Mouse (Mus musculus): ENCODE data around the gene Pin1rt1.

Gene Pin1rt1

DNA sequence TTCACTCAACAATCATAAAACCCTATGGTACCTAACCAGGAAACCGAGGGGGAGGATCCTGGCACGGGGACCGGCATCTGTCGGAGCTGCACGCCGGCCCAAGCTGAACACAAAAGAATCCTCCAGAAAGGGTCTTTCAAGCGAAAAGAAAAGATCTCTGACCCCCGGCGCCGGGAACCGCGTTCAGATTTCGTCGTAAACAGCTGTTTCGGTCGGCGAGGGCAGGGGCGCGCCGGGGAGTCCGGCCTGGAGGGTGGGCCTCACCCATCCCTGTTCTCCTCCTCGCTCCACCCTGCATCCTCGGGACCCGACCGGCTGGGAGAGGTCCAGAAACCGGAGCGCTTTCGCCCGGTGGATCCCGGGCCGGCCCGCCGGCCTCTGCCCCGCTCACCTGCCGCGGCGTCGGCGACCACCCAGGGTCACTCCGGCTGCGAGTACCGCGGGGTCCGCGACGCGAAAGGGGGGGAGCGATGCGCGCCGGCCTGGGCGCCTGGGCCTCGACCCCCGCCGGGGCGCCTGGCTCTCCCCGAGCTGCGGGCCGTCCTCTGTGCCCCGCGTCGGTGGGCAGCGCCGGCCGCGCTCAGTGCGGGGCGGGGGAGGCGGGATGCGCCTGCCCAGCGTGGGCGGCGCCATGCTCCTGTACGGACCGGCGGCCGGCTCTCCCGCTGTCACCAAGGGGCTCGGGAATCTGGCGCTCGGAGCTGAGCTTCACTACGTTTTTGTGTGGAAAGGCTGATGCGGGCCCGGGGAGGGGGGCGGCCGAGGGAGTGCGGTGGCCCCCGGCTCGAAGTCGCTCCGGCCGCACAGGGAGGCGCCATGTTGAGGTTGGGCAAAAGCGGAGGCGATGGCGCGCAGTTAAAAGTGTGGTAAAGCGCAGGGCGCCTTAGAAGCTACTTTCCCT, 4.3 kb downstream of the Pin1rt1 start, which contains the start of gene Tcp11l1:
TSS of gene Tcp11l1 (minus strand) at position 585 of the 901 bp plus-strand sequence.
- peak; percentile 96 for DNase-seq

- DNase-seq = no peak
Measured at GRCm38 (mm10) chr2:104710670-104711370, 5.4 kb downstream of the Pin1rt1 start.

DNA sequence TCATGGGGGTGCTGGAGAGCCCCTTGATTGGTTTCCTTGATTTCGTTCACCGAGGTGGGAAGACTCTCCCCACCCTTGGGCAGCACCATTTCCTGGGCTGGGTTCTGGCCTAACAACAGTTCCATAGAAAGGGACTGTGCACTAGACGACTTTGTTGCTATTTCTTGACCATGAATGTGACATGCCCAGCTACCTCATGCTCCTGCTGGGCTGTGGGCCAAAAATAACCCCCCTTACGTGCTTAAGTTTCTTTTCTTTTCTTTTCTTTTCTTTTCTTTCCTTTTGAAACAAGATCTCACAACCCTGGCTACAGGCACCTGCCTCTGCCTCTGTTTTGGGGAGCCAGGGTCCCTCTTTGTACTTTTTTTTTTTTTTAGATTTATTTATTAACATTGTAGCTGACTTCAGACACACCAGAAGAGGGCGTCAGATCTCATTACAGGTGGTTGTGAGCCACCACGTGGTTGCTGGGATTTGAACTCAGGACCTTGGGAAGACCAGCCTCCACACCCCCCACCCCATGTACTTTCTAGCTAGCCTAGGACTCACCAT, 6.3 kb downstream of the Pin1rt1 start:
- DNase-seq = no peak

DNA sequence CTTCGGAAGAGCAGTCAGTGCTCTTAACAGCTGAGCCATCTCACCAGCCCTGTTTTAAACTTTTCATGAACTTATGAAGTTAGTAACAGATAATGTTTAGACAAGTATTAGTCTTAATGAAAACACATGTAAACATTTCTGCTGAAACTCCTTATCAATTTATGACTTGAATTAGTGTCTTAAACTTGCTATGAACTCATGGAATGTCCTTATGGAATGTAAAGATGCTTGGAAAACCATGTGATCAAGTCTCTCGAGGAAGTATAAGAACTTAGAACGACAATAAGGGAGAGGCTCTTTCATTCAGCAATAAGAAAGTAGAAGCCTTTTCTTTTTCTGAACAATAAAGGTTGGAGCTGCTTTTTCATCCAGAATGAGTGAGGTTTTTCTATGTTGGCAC, 11.8 kb downstream of the Pin1rt1 start:
- DNase-seq = no peak

DNA sequence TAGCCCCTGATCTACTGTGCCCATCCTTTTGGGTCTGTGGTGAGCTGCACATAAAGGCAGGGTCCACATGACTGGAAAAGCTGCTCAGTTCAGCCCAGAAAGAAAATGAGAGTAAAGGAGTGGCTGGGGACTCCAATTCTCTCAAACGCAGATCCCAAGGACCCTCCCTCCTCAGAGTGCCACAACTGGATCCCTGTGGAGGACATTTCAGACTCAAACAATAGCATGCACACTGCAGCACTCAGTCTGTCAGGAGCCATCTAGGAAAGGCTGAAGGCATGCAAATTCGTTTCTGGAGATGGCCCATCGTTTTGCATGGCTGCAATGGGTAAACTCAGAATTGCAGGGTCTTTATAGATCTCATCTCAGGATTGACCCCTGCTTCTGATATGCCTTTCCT, 13.0 kb downstream of the Pin1rt1 start:
- DNase-seq = no peak

GRCm38 (mm10) chr2:104699659-104700058, 16.5 kb downstream of the Pin1rt1 start:
- DNase-seq = no peak

DNA sequence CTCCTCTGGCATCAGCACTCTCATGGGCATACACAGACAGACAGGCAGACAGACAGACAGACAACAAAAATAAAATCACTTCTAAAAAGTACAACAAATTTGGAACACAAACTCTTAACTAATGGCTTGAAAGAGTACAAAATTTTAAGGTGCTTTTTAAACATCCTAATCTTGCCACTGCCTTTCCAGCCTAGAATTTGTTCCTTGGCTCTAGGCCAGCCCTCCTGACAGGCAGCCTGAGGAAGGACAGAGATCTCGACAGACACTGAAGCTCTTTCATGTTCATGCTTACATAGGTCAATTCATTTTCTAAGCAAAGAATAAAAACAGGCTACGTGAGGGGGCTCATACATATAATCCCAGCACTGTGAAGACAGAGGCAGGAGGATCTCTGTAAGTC, 23.6 kb downstream of the Pin1rt1 start:
- peak; percentile 64 for DNase-seq

GRCm38 (mm10) chr2:104690720-104691119, 25.5 kb downstream of the Pin1rt1 start:
- no peak for DNase-seq

DNA sequence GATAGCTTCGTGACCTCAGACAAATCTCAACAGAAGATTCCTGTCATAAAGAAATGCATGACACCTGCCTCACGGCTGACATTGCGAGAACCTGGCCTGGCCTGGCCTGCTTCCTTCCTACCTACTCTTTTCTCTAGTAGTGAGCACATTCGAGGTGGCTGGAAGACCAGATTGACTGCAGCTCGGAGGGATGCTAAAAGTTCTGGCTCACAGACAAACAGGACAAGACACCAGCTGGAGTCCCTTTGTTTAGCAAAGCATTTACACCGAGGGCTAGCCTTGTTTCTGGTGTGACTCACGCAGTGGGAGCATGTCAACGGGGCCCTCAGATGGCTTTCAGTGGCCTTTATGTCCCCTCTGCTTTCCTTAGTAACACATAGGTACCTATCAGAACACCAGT, 27.5 kb downstream of the Pin1rt1 start:
- no peak for DNase-seq

GRCm38 (mm10) chr2:104688321-104688720, 27.9 kb downstream of the Pin1rt1 start:
- DNase-seq = no peak

DNA sequence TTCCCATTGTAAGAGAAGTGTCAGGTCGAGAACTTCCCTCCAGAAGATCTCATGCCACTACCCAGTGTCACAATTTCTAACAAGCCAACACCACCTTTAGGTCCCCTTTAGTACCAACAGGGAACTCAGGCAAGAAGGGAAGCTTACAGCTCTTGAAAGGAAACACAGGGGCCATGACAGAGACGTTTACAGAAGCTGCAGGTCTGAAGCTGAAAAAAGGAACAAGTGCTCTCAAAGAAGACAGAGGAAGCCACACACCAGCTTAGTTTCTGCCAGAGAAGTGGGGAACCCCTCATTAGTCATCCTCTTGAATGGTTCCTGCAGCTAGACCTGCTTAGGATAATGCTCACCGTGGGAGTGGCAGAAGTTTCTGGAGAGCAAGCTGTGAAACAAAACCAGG, 28.9 kb downstream of the Pin1rt1 start:
- DNase-seq = no peak

DNA sequence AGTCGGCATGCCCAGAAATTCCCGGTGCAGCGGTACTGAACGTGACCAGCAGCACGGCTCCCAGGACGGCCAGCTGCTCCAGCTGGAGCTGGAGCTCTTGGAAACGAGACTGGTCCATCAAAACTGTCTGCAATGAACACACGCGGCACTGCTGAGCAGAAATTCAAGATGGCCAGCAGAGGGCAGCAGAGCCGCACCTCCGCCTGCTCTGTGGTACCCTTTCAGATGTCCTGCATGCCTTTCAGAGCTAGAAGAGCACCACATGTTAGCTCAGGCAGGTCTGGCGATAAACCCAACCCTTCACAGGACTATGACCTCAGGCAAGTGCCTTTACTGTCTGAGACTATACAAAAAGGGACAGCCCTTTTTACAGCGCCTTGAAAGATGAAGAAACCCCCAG, 30.8 kb downstream of the Pin1rt1 start:
- DNase-seq = peak; percentile 93

- DNase-seq = no peak
Measured at GRCm38 (mm10) chr2:104684771-104685170, 31.4 kb downstream of the Pin1rt1 start.

DNA sequence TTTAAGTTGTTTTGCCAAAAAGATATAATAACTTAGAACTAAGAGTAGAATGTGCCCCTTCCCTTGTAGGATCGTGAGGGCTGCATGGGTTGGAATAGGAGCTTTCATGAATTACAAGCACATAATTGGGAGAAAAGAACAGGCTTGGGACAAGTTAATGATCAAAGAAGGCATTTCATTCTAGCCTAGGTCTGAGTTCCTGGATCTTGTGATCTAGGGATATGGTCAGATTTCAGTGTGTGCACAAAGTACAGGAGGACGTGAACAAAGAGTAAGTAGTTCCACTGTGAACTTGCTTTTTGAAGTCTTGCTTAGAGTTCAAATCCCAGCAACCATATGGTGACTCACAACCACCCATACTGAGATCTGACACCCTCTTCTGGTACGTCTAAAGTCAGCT, 38.9 kb downstream of the Pin1rt1 start:
- DNase-seq = no peak

GRCm38 (mm10) chr2:104671724-104672123, 44.5 kb downstream of the Pin1rt1 start:
- no peak for DNase-seq

- DNase-seq = no peak
Measured at GRCm38 (mm10) chr2:104669122-104669804, 46.9 kb downstream of the Pin1rt1 start.

Data from heart, adult 11 months (tissue).